Mouse (Mus musculus) neutrophil, adult 59 days (primary cell): ENCODE data around the gene Eng. TPM values are rescaled to one million over a fixed set of nuclear protein-coding genes. Genes with fewer than 3 reads are reported as not detected.

Experiments used
- total RNA-seq, 2 experiments: library from RNA; stranded (reverse); gene quantifications; 1 replicate in 1 of 2; 2 replicates in 1 of 2; pipeline ENCODE4 v1.2.4; 2023

Gene Eng
- 10 to 100 TPM; 10.3 to 11.4 TPM for total RNA-seq

GRCm38 (mm10) chr2:32646379-32647056 is at the start of gene Eng:
TSS of gene Eng (plus strand) at chr2:32646595.

DNA sequence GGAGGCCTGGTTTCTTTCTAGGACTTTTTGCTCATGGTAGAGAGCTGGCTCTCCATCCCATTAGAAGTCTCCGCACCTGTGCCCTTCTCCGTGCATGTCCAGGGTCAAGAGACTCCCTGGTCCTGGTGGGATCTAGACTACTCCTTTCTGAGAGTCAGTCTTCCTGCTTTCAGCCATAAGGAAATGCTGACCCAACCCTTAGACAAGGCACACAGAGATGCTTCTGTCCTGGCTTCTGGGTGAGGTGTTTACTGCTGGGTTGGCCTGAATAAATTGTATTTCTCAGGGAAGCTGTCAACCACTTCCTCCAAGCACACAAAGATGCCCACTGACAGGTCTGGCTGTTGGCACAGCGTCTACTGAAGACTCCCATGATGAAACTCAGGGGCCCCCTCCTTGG is 47.0 kb upstream of the Eng start, which contains the start of gene St6galnac6:
Gene St6galnac6, plus strand, starts transcription at position 301 of the 400 bp plus-strand sequence.

DNA sequence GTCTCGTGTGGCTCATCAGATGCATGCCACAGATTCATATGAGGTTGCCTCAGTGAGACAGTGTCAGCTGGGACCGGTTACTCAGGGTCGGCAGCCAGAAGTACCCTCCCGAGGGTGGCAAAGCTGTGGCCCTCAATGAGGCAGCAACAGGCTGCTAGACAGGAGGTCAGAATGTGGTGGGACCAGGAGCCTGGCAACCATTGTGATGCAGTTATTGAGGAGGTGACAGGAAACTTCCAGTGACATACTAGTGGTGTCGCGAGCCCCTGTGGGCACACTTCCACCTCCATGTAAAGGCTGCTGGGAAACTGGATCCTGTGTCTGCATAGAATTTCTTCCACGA is 24.9 kb upstream of the Eng start, which contains the start of gene Ak1:
Gene Ak1, plus strand, starts transcription at position 242 of the 343 bp plus-strand sequence.

GRCm38 (mm10) chr2:32704021-32704421 is 57.6 kb downstream of the Eng start, which contains the start of gene Fpgs:
TSS of gene Fpgs (minus strand) at chr2:32704145.

GRCm38 (mm10) chr2:32712934-32713817 is 66.8 kb downstream of the Eng start, which contains the start of gene Cdk9:
TSS of gene Cdk9 (minus strand) at chr2:32713076.

GRCm38 (mm10) chr2:32720681-32721229 is 74.4 kb downstream of the Eng start, which contains the start of gene Sh2d3c:
TSS of gene Sh2d3c (plus strand) at chr2:32721055.

Other genes with a start within 250 kb of the Eng start
- 1 to 10 TPM; 5.0 to 6.0 TPM for gene Naif1, start 196.1 kb upstream of the Eng start, total RNA-seq
- 10 to 100 TPM; 11.6 to 12.2 TPM for gene Slc25a25, start 195.2 kb upstream of the Eng start, total RNA-seq
- gene Fam102a, start 111.3 kb upstream of the Eng start, total RNA-seq, result 10 to 100 TPM; 15.6 to 17.1 TPM
- 10 to 100 TPM; 54.4 to 59.5 TPM for gene Dpm2, start 75.7 kb upstream of the Eng start, total RNA-seq
- under 1 TPM in 1 of 2 experiments, not detected in 1; 0.22 TPM for gene Pip5kl1, start 71.8 kb upstream of the Eng start, total RNA-seq
- gene 9430097D07Rik, start 70.9 kb upstream of the Eng start, total RNA-seq, result not detected
- gene St6galnac4, start 59.5 kb upstream of the Eng start, total RNA-seq, result 10 to 100 TPM; 16.5 to 16.7 TPM
- gene St6galnac6, start 46.9 kb upstream of the Eng start, total RNA-seq, result 10 to 100 TPM in 1 of 2 experiments, 1 to 10 TPM in 1; 9.1 to 14.1 TPM
- under 1 TPM; 0.51 to 0.53 TPM for gene Ak1, start 24.8 kb upstream of the Eng start, total RNA-seq
- gene Fpgs, start 57.5 kb downstream of the Eng start, total RNA-seq, result 1 to 10 TPM; 4.8 to 5.6 TPM
- 100 to 1,000 TPM; 147 to 175 TPM for gene Cdk9, start 66.5 kb downstream of the Eng start, total RNA-seq
- gene Sh2d3c, start 74.5 kb downstream of the Eng start, total RNA-seq, result 100 to 1,000 TPM; 245 to 274 TPM
- not detected for gene 6330409D20Rik, start 94.4 kb downstream of the Eng start, total RNA-seq
- gene Tor2a, start 110.6 kb downstream of the Eng start, total RNA-seq, result 10 to 100 TPM; 22.0 to 22.7 TPM
- gene Ttc16, start 129.0 kb downstream of the Eng start, total RNA-seq, result not detected
- 1 to 10 TPM; 1.0 to 1.7 TPM for gene Ptrh1, start 129.2 kb downstream of the Eng start, total RNA-seq
- not detected for gene Cfap157, start 137.8 kb downstream of the Eng start, total RNA-seq
- gene Stxbp1, start 200.7 kb downstream of the Eng start, total RNA-seq, result 1 to 10 TPM; 1.2 to 1.5 TPM
- 10 to 100 TPM; 22.1 to 35.0 TPM for gene Fam129b, start 229.5 kb downstream of the Eng start, total RNA-seq